Mouse (Mus musculus) myocyte (in vitro differentiated cells): ENCODE measurements around the gene Slc35f1.

Experiments used
- POLR2A ChIP-seq: IDR thresholded peaks from one replicate; pipeline ENCODE4 v1.6.1; 2011; ENCODE audit warnings: low read depth, mild to moderate bottlenecking, control low read depth, moderate library complexity; ENCODE audit not compliant: insufficient read length
- POLR2AphosphoS2 ChIP-seq: IDR thresholded peaks from one replicate; pipeline ENCODE4 v1.6.1; 2011; ENCODE audit warnings: low read depth, control low read depth; ENCODE audit not compliant: insufficient read length

GRCm38 (mm10) chr10:52952581-52952980 is 262.2 kb downstream of the Slc35f1 start:
- no peak for TF ChIP-seq POLR2AphosphoS2
- TF ChIP-seq POLR2A, result no peak
